Mouse (Mus musculus): ENCODE results near the gene Slamf6.
"Not testable (repeated sequence)": the region's sequence is repeated elsewhere in the genome, so short reads cannot be mapped to it uniquely, and the experiment has no call there.

The Slamf6 gene

GRCm38 (mm10) chr1:171917305-171918039 lies at the start of gene Slamf6:
TSS of gene Slamf6 (plus strand) at chr1:171917515.
- DNase-seq (ENCODE audit: low read depth, low spot score), result no peak

- no peak for DNase-seq (ENCODE audit: low read depth, low spot score)
These were observed 30.3 kb upstream of the Slamf6 start for GRCm38 (mm10) chr1:171886989-171887388.

GRCm38 (mm10) chr1:171895364-171895763 lies 22.0 kb upstream of the Slamf6 start, which contains the start of gene Gm10521:
TSS of gene Gm10521 (plus strand) at chr1:171895664.
- DNase-seq (ENCODE audit: low read depth, low spot score), result not testable (repeated sequence)

GRCm38 (mm10) chr1:171904011-171904410 lies 13.3 kb upstream of the Slamf6 start:
- DNase-seq (ENCODE audit: low read depth, low spot score), result no peak

- DNase-seq (ENCODE audit: low read depth, low spot score), result no peak
These were observed 1.5 kb upstream of the Slamf6 start for GRCm38 (mm10) chr1:171915638-171916458.

GRCm38 (mm10) chr1:171918136-171918920 lies 1.0 kb downstream of the Slamf6 start:
- no peak for DNase-seq (ENCODE audit: low read depth, low spot score)

- no peak for DNase-seq (ENCODE audit: low read depth, low spot score)
These were observed 1.9 kb downstream of the Slamf6 start for GRCm38 (mm10) chr1:171919193-171919592.

- no peak for DNase-seq (ENCODE audit: low read depth, low spot score)
These were observed 2.7 kb downstream of the Slamf6 start for GRCm38 (mm10) chr1:171919901-171920510.

GRCm38 (mm10) chr1:171920989-171921621 lies 3.8 kb downstream of the Slamf6 start:
- no peak for DNase-seq (ENCODE audit: low read depth, low spot score)

- no peak for DNase-seq (ENCODE audit: low read depth, low spot score)
These were observed 4.3 kb downstream of the Slamf6 start for GRCm38 (mm10) chr1:171921641-171922040.

- no peak for DNase-seq (ENCODE audit: low read depth, low spot score)
These were observed 5.5 kb downstream of the Slamf6 start for GRCm38 (mm10) chr1:171922844-171923243.

- DNase-seq (ENCODE audit: low read depth, low spot score), result peak; percentile 9
These were observed 7.6 kb downstream of the Slamf6 start for GRCm38 (mm10) chr1:171924900-171925299.

- no peak for DNase-seq (ENCODE audit: low read depth, low spot score)
These were observed 16.5 kb downstream of the Slamf6 start for GRCm38 (mm10) chr1:171933851-171934250.

GRCm38 (mm10) chr1:171938952-171939948 lies 21.9 kb downstream of the Slamf6 start:
- DNase-seq (ENCODE audit: low read depth, low spot score), result no peak

GRCm38 (mm10) chr1:171940626-171941025 lies 23.3 kb downstream of the Slamf6 start:
- no peak for DNase-seq (ENCODE audit: low read depth, low spot score)

GRCm38 (mm10) chr1:171946447-171946995 lies 29.2 kb downstream of the Slamf6 start:
- DNase-seq (ENCODE audit: low read depth, low spot score), result no peak

GRCm38 (mm10) chr1:171948161-171948945 lies 31.0 kb downstream of the Slamf6 start:
- DNase-seq (ENCODE audit: low read depth, low spot score), result no peak

- DNase-seq (ENCODE audit: low read depth, low spot score), result no peak
These were observed 31.7 kb downstream of the Slamf6 start for GRCm38 (mm10) chr1:171948946-171949508.

Measured in 3T3-L1 (cell line).